Mouse (Mus musculus): ENCODE data around the gene Sae1.

GRCm38 (mm10) chr7:16314221-16314775 lies 73.3 kb downstream of the Sae1 start:
- TF ChIP-seq POLR2A (IDR thresholded peaks at IDR 0.05; ENCODE audit: insufficient read length, low read depth) (no peak), E2F4 (IDR thresholded peaks at IDR 0.05; ENCODE audit: insufficient read depth) (no peak)
